Mouse (Mus musculus) midbrain, embryonic 14.5 days (tissue): Measurements from ENCODE around the gene Ccdc7a. TPM values are rescaled to one million over a fixed set of nuclear protein-coding genes. Genes with fewer than 3 reads are reported as not detected.
A peak's percentile ranks its signal among the peaks of the same experiment; 100 is the strongest.

ENCODE experiments used
- ATAC-seq: fragments of 200-750 bp; cut with Nextera tagmentation; 2 replicates; pipeline ENCODE4 v1.8.0; 2017; ENCODE audit warnings: moderate number of reproducible peaks, moderate library complexity; ENCODE audit not compliant: low FRiP score, low TSS enrichment
- DNase-seq: peaks from one replicate; pipeline ENCODE4 v3.0.0-alpha.2; 2015
- H3K27ac ChIP-seq: fragments of 300-500 bp; sonication (generic); replicated peaks from 2 replicates; pipeline ENCODE4 v1.5.1; 2014; ENCODE audit warnings: mild to moderate bottlenecking, low read depth, low read length, moderate library complexity
- H3K27me3 ChIP-seq: fragments of 300-500 bp; sonication (generic); 2 replicates; pipeline ENCODE4 v1.6.1; 2014; ENCODE audit warnings: low read length, control low read depth, mixed read lengths; ENCODE audit not compliant: control insufficient read depth, insufficient read depth
- H3K36me3 ChIP-seq: fragments of 300-500 bp; sonication (generic); 2 replicates; pipeline ENCODE4 v1.6.1; 2014; ENCODE audit warnings: low read length, control low read depth; ENCODE audit not compliant: control insufficient read depth, insufficient read depth
- H3K4me1 ChIP-seq: fragments of 300-500 bp; sonication (generic); 2 replicates; pipeline ENCODE4 v1.6.1; 2014; ENCODE audit warnings: mild to moderate bottlenecking, antibody characterized with exemption, low read length, control low read depth; ENCODE audit not compliant: control insufficient read depth, insufficient read depth
- H3K4me2 ChIP-seq: fragments of 300-500 bp; sonication (generic); 2 replicates; pipeline ENCODE4 v1.6.1; 2014; ENCODE audit warnings: mild to moderate bottlenecking, low read length, moderate library complexity
- H3K4me3 ChIP-seq: fragments of 300-500 bp; sonication (generic); replicated peaks from 2 replicates; pipeline ENCODE4 v1.5.1; 2014; ENCODE audit warnings: low read depth, low read length
- H3K9ac ChIP-seq: fragments of 300-500 bp; sonication (generic); replicated peaks from 2 replicates; pipeline ENCODE4 v1.6.1; 2014; ENCODE audit warnings: mild to moderate bottlenecking, low read length, moderate library complexity
- H3K9me3 ChIP-seq: fragments of 300-500 bp; sonication (generic); 2 replicates; pipeline ENCODE4 v1.6.1; 2016; ENCODE audit warnings: low read length, control low read depth, mixed read lengths; ENCODE audit not compliant: control insufficient read depth
- WGBS: fragments of 180-500 bp; shearing (Covaris S2); extraction: QIAGEN DNeasy Blood & Tissue Kit; methylation state at CpG from one replicate; pipeline ENCODE4 v1.1.7; 2014; 5-methylcytosine and 5-hydroxymethylcytosine counted together
- polyA plus RNA-seq: library from polyadenylated mRNA; unstranded; fragments of >200 nt; fragmentation: Nextera tagmentation; extraction: Ambion mirVana; gene quantifications from 2 replicates; pipeline ENCODE4 v1.2.1, GENCODE M21; 2014

Gene Ccdc7a
- polyA plus RNA-seq, 1 experiment from 2014 or later = 0.24 TPM

DNA sequence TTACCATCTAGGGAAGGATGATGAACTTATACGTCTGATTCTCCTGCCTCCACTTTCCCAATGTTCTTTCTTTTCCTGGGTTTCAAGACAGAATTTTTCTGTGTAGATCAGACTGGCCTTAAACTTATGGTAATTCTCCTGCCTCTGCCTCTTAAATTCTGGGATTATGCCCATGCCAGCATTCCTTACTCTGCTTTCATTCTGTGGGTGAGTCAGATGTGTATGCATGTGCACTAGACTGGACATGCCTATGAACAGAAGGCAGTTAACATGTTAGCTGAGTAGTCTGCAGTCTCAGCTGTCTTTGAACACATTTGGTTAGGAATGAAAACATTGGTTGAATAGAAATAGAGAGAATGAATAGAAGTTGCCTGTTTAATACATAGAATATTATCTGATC, 360.9 kb downstream of the Ccdc7a start:
- Histone ChIP-seq H3K4me3 (no peak overlapping the region), H3K9ac (no peak overlapping the region), H3K9me3 (no peaks in the 10 kb centered on the region), H3K4me1 (no peaks in the 10 kb centered on the region), H3K36me3 (peaks cover 17% of the 10 kb centered on the region; the same call in 1 of the 2 replicates), H3K4me2 (no peak overlapping the region), H3K27me3 (no peaks in the 10 kb centered on the region), H3K27ac (no peak overlapping the region)
- no peak for ATAC-seq
- 88% methylated on average over 1 of the region's 1 CpGs for WGBS
- DNase-seq = no peak

GRCm38 (mm10) chr8:128697945-128698344, 367.4 kb downstream of the Ccdc7a start:
- H3K9ac ChIP-seq = no peak overlapping the region
- no peaks in the 10 kb centered on the region for H3K27me3 ChIP-seq
- ATAC-seq (no peak), DNase-seq (no peak)
- H3K36me3 ChIP-seq = no peaks in the 10 kb centered on the region
- no peak overlapping the region for H3K4me3 ChIP-seq
- H3K9me3 ChIP-seq = no peaks in the 10 kb centered on the region
- 0 out of 2 replicates have a peak, but pooled peaks cover 2% of the 10 kb centered on the region for H3K4me1 ChIP-seq
- no peak overlapping the region for H3K27ac ChIP-seq
- WGBS = 81% methylated on average over 3 of the region's 3 CpGs
- no peak overlapping the region for H3K4me2 ChIP-seq

DNA sequence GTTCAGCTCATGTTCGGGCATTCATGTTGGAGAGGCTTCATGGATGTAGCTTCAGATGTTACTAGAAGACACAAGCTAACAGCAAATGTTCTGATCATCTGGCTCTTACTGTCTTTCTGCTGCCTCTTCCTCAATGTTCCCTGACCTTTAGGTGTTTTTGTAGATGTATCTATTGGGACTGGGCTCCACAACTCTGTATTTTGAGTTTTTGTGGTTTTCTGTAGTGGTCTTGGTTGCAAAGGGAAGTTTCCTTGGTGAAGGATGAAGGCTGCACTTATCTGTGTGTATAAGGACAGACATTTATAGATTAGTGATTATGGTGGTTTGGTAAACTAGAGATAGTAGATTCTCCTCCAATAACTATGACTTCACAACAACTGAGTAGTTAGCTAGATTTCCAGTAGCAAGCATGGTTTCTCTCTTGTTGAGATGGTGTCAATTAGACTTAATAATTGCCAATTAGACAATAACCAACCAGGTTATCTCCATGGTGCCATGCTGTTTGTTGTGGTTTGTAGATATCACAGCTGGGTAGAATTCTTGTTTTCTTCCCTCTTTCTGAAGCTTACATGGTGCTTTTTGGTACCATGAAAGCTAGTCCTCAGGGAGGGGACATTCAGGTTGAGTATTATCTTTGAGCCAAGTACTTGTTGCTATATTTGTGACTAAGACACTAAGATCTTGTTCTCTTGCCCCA, 368.5 kb downstream of the Ccdc7a start:
- no peaks in the 10 kb centered on the region for H3K27me3 ChIP-seq
- H3K36me3 ChIP-seq = no peaks in the 10 kb centered on the region
- WGBS = 98% methylated on average over 1 of the region's 1 CpGs
- ATAC-seq = no peak
- H3K27ac ChIP-seq = no peak overlapping the region
- H3K4me2 ChIP-seq = no peak overlapping the region
- no peak overlapping the region for H3K4me3 ChIP-seq
- DNase-seq = no peak
- H3K9ac ChIP-seq = no peak overlapping the region
- 0 out of 2 replicates have a peak, but pooled peaks cover 5% of the 10 kb centered on the region for H3K4me1 ChIP-seq
- no peaks in the 10 kb centered on the region for H3K9me3 ChIP-seq

- H3K9ac ChIP-seq = no peak overlapping the region
- peaks cover 29% of the 10 kb centered on the region for H3K4me1 ChIP-seq
- 85% methylated on average over 1 of the region's 1 CpGs for WGBS
- H3K27me3 ChIP-seq = no peaks in the 10 kb centered on the region
- no peak overlapping the region for H3K27ac ChIP-seq
- H3K4me3 ChIP-seq = no peak overlapping the region
- no peak overlapping the region for H3K4me2 ChIP-seq
- no peaks in the 10 kb centered on the region for H3K36me3 ChIP-seq
- DNase-seq (no peak), ATAC-seq (no peak)
- H3K9me3 ChIP-seq = no peaks in the 10 kb centered on the region
Measured at GRCm38 (mm10) chr8:128690056-128690455, 375.3 kb downstream of the Ccdc7a start.

DNA sequence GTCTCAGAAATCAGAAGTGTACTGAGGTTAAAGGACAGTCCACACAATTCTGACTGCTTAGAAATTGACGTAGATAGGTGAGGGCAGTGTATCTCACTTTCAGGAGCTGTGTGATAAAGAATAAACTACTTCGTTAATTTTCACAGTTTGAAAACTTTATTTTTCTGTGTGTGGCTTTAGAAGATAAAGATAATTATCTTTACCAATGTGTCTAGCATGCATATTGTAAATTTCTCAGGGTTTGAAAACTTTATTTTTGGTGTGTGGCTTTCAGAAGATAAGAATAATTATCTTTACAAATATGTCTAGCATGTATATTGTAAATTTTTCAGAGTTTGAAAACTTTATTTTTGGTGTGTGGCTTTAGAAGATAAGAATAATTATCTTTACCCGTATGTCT, 376.6 kb downstream of the Ccdc7a start:
- no peak overlapping the region for H3K4me3 ChIP-seq
- ATAC-seq (no peak), DNase-seq (no peak)
- H3K27me3 ChIP-seq = no peaks in the 10 kb centered on the region
- H3K4me1 ChIP-seq = peaks cover 30% of the 10 kb centered on the region
- no peak overlapping the region for H3K27ac ChIP-seq
- H3K36me3 ChIP-seq = no peaks in the 10 kb centered on the region
- H3K9ac ChIP-seq = no peak overlapping the region
- no peaks in the 10 kb centered on the region for H3K9me3 ChIP-seq
- H3K4me2 ChIP-seq = no peak overlapping the region
- 85% methylated on average over 3 of the region's 3 CpGs for WGBS

- H3K27me3 ChIP-seq = no peaks in the 10 kb centered on the region
- H3K4me1 ChIP-seq = peaks cover 27% of the 10 kb centered on the region
- H3K27ac ChIP-seq = peak overlapping the region; percentile 100
- no peaks in the 10 kb centered on the region for H3K9me3 ChIP-seq
- H3K9ac ChIP-seq = peak overlapping the region; percentile 99
- WGBS = 0% methylated on average over 2 of the region's 2 CpGs
- H3K4me2 ChIP-seq = peak overlapping the region; percentile 74
- H3K36me3 ChIP-seq = no peaks in the 10 kb centered on the region
- H3K4me3 ChIP-seq = peak overlapping the region; percentile 93
- no peak for DNase-seq
- ATAC-seq = no peak
Measured at GRCm38 (mm10) chr8:128686429-128686990, 378.8 kb downstream of the Ccdc7a start.

GRCm38 (mm10) chr8:128685507-128686428, 379.5 kb downstream of the Ccdc7a start, which contains the start of gene Itgb1:
Itgb1 (plus strand) TSS chr8:128685654.
- H3K9me3 ChIP-seq = no peaks in the 10 kb centered on the region
- ATAC-seq (peak; percentile 94), DNase-seq (peak; percentile 97)
- H3K4me1 ChIP-seq = peaks cover 26% of the 10 kb centered on the region
- H3K27ac ChIP-seq = peak within 1 kb of the TSS; percentile 100
- no peaks in the 10 kb centered on the region for H3K27me3 ChIP-seq
- WGBS = under 1% methylated on average over 109 of the region's 113 CpGs
- H3K4me2 ChIP-seq = peak within 1 kb of the TSS; percentile 74
- H3K36me3 ChIP-seq = no peaks in the 10 kb centered on the region
- H3K9ac ChIP-seq = peak within 1 kb of the TSS; percentile 99
- H3K4me3 ChIP-seq = peak within 1 kb of the TSS; percentile 93

GRCm38 (mm10) chr8:128684609-128685506, 380.5 kb downstream of the Ccdc7a start:
- WGBS = 7% methylated on average over 25 of the region's 25 CpGs
- DNase-seq (peak; percentile 61), ATAC-seq (peak; percentile 53; the same call in 1 of the 2 replicates)
- H3K36me3 ChIP-seq = no peaks in the 10 kb centered on the region
- H3K27me3 ChIP-seq = no peaks in the 10 kb centered on the region
- peak overlapping the region; percentile 100 for H3K27ac ChIP-seq
- H3K9me3 ChIP-seq = no peaks in the 10 kb centered on the region
- peak overlapping the region; percentile 74 for H3K4me2 ChIP-seq
- H3K4me3 ChIP-seq = peak overlapping the region; percentile 93
- H3K9ac ChIP-seq = peak overlapping the region; percentile 99
- H3K4me1 ChIP-seq = peaks cover 19% of the 10 kb centered on the region
